Mouse (Mus musculus) yolk sac, embryonic 10.5 days (tissue): Measurements from ENCODE around the gene S100a14.
A peak's percentile ranks its signal among the peaks of the same experiment; 100 is the strongest.

ENCODE experiments used
- DNase-seq: peaks from one replicate; pipeline ENCODE4 v3.0.0-alpha.2; 2017; ENCODE audit warnings: low spot score

Gene S100a14

DNA sequence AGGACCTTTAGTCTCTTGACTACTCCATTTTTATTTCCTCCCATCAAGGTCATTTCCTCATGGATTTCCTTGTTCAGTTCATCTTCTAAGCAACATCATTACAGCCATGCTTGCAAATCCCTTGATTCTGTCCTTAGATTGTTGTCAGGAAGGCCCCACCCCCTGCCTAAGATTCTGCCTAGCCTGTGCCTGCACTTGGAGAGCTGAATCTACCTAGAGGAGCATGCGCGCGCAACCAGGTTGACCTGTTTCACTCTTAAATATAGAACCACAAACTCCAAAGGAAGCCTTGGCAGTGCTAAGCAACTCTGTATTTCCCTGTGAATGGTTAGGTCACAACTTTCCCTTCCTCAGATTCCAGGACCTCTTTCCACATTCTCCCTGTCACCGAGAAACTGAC is 8.9 kb upstream of the S100a14 start:
- no peak for DNase-seq

- DNase-seq, result no peak
Observed at GRCm38 (mm10) chr3:90525421-90525820, 1.2 kb upstream of the S100a14 start.

DNA sequence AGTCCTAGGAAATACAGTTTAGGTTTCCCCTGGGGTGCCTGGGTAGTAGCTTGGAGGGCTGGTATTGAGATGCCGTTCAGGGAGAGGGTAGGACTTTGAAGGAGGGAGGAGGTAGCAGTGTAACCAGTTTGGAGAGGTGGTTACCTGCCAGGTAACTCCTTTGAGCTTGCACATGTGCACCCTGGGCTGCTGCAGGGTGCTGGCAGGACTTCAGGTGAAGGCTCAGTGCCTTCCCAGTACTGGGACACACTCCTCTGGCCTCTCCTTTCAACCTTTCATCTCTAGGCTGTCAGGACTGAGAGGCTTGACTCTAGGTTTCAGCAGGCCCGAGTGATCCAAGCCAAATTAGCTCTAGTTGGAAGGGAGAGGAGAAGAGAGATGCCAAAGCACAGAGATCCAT is 580 bp upstream of the S100a14 start:
- no peak for DNase-seq

DNA sequence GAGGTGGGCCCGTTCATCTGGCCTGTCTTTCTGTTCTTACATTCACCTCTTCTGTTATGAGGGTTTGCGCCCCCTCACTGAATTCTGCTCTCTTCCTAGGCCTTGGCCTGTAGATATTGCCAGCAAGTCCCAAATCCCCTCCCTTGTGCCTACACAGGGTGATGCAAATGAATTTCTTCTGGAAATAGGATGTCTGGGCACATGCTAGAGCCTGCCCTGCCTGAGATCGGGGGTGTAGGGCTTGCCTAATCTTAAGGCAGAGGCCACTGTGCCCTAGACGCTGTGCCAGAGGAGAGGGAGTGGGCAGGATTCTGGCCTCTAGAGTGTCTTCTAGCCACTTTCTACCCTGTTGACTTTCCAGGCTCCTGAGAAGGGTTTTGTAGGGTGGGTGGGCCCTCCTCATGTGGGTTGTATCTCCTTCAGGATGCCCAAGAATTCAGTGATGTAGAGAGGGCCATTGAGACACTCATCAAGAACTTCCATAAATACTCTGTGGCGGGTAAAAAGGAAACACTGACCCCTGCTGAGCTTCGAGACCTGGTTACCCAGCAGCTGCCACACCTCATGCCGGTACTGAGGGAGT is 726 bp downstream of the S100a14 start:
- no peak for DNase-seq

DNA sequence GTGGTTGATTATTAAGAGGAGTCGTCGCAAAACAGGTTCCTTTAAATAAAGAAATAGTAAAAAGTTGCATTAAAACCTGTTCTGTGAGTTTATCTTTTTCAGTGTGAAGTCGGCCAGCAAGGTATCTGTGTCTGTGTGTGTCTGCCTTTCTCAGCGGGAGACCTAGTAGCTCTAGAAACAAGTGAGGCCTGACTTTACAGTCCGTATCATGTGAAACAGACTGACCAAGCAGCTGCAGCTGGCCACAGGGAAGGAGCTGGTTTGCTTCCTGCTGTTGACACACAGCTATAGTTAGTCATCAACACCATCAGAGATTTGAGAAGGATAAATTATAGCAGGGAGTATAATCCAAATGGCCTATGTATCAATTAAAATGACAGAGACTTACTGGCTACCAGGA is 5.1 kb downstream of the S100a14 start:
- no peak for DNase-seq

DNA sequence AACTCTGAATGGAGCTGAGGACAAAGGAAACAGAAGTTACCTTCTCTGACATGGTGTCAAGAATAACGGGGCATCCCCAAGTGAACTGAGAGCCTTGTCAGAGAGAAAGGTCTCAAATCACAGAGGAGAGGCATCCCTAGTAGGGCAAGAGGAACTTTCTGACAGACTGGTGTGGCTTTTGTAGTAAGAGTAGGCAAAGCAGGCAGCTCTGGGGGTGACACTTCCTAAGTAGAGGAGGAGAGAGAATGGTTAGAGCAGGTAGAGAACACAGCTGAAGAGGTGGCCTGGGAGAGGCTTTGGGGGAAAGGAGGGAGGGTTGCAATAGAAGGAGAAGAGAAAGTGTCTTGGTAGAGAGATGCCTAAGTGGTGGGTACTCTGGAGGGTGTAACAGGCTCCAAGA is 8.8 kb downstream of the S100a14 start:
- no peak for DNase-seq

GRCm38 (mm10) chr3:90537141-90537904 is 10.7 kb downstream of the S100a14 start, which contains the start of gene S100a16:
S100a16 (plus strand) TSS chr3:90537254.
- DNase-seq, result peak; percentile 79

GRCm38 (mm10) chr3:90537905-90538296 is 11.2 kb downstream of the S100a14 start:
- no peak for DNase-seq

- DNase-seq, result no peak
Observed at GRCm38 (mm10) chr3:90540904-90541303, 14.2 kb downstream of the S100a14 start.

- DNase-seq, result no peak
Observed at GRCm38 (mm10) chr3:90549676-90550420, 23.2 kb downstream of the S100a14 start.

DNA sequence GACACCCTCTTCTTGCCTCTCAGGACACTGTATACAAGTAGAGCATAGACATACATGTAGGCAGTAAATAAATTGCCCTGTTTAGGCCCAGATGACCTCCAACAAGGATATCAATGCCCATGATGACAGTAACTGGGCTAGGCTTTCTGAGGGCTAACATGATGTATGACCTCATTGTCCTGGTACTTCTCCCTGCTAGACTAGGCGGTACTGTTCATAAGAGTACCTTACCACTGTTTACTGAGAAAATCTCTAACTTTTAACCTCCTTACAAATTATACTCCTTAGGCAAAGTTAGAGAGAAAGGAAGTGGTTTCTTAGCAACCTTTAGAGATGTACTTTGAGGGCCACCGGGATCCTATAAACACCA is 23.8 kb downstream of the S100a14 start:
- no peak for DNase-seq

GRCm38 (mm10) chr3:90552231-90552630 is 25.6 kb downstream of the S100a14 start:
- DNase-seq, result no peak

GRCm38 (mm10) chr3:90555954-90556353 is 29.3 kb downstream of the S100a14 start:
- no peak for DNase-seq

- no peak for DNase-seq
Observed at GRCm38 (mm10) chr3:90560008-90560628, 33.5 kb downstream of the S100a14 start, which contains the start of gene S100a3. S100a3 (plus strand) TSS chr3:90560578.

- no peak for DNase-seq
Observed at GRCm38 (mm10) chr3:90574691-90575090, 48.0 kb downstream of the S100a14 start.

DNA sequence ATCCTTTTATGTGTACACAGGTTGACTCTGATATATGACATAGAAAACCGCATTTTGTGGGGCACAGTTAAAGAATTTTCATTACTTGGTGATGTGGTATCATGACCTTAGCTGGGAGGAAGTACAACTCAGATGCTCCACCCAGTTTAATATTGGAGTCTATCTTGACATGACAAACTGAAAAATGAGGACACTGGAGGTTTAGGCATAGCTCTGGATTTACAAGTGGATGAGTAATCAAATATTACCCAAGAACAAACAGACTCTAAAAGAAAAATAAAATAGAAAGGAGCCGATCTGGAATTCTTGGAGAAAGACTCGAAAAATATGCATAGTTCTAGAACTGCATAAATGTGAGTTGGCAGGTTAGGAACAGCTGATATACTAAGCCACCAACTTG is 48.7 kb downstream of the S100a14 start:
- no peak for DNase-seq

- DNase-seq, result no peak
Observed at GRCm38 (mm10) chr3:90576351-90577001, 49.8 kb downstream of the S100a14 start.
